16 mouse cellular contexts compared by ENCODE assay signal in genomic region chr13:76064363-76064945, GRCm38 (mm10). TPM values are rescaled to one million over a fixed set of nuclear protein-coding genes. Genes with fewer than 3 reads are reported as not detected.
A peak's percentile ranks its signal among the peaks of the same experiment; 100 is the strongest.
DNase-seq lines count a peak whose midpoint lies in the region; ATAC-seq and TF ChIP-seq lines count a peak whose summit lies in the region.
"Had no signal": no experiment of that assay in that cellular context is flagged by ENCODE, and none has a peak within 500 bp of the region (broad histone marks: within the 10 kb centered on the region; RNA-seq: fewer than 3 reads in every experiment).

No protein-coding gene starts in this region.

- H3K27ac ChIP-seq in hindbrain, embryonic 11.5 days (ENCODE audit: low read depth, low read length), result no peak overlapping the region
- no peak overlapping the region for H3K27ac ChIP-seq in hindbrain, embryonic 16.5 days (ENCODE audit: low read depth, low read length)
- no peak overlapping the region for H3K27ac ChIP-seq in ES-E14 (ENCODE audit: insufficient read depth, low read depth, low read length, poor library complexity, severe bottlenecking)
- H3K27ac ChIP-seq in hindbrain, embryonic 14.5 days, result no peak overlapping the region
- H3K27ac ChIP-seq: heart, embryonic 13.5 days; layer of hippocampus, adult 2 months had no signal

- DNase-seq in hindbrain, embryonic 11.5 days (ENCODE audit: low spot score), result no peak
- DNase-seq in ES-E14 (ENCODE audit: low read depth, low spot score), result no peak
- DNase-seq in hindbrain, embryonic 14.5 days (ENCODE audit: low spot score), result no peak
- DNase-seq in gastrocnemius, postnatal 36 days, result no peak
- no peak for DNase-seq in spleen, postnatal 14 days (ENCODE audit: low spot score in 2 of 2)
- DNase-seq: cerebellum, adult 11 months; gastrocnemius, postnatal 10 days; lung, adult 18-20 months; right cerebral cortex, postnatal 25 days; thymus, postnatal 14 days had no signal

- H3K27me3 ChIP-seq in hindbrain, embryonic 11.5 days (ENCODE audit: control insufficient read depth, insufficient read depth, low read length), result no peaks in the 10 kb centered on the region
- no peaks in the 10 kb centered on the region for H3K27me3 ChIP-seq in hindbrain, embryonic 16.5 days (replicated peaks; ENCODE audit: control insufficient read depth, insufficient read depth, low read length)
- H3K27me3 ChIP-seq in E14TG2a.4 (ENCODE audit: insufficient read depth, low read length), result no peaks in the 10 kb centered on the region
- no peaks in the 10 kb centered on the region for H3K27me3 ChIP-seq in hindbrain, embryonic 14.5 days (ENCODE audit: control insufficient read depth, insufficient read depth, low read length)
- H3K27me3 ChIP-seq: heart, embryonic 13.5 days had no signal

- no peaks in the 10 kb centered on the region for H3K4me1 ChIP-seq in hindbrain, embryonic 11.5 days (replicated peaks; ENCODE audit: control insufficient read depth, insufficient read depth, low read length)
- no peaks in the 10 kb centered on the region for H3K4me1 ChIP-seq in hindbrain, embryonic 16.5 days (ENCODE audit: control insufficient read depth, insufficient read depth, low read depth, low read length)
- peaks cover 11% of the 10 kb centered on the region; the same call in 1 of the 2 replicates for H3K4me1 ChIP-seq in E14TG2a.4 (replicated peaks; ENCODE audit: low read depth, low read length)
- H3K4me1 ChIP-seq in ES-E14 (ENCODE audit: control insufficient read depth in 2 of 2, insufficient read depth in 2 of 2, low read length in 2 of 2, poor library complexity in 1 of 2), result peaks cover 0 to 2% of the 10 kb centered on the region in 2 experiments; a peak in 1 of 4 replicates
- H3K4me1 ChIP-seq in hindbrain, embryonic 14.5 days (replicated peaks; ENCODE audit: control insufficient read depth, insufficient read depth, low read length), result no peaks in the 10 kb centered on the region
- H3K4me1 ChIP-seq: heart, embryonic 13.5 days had no signal

- TF ChIP-seq CTCF in E14TG2a.4 (conservative IDR thresholded peaks at IDR 0.05; ENCODE audit: low read length), result no peak

- in situ Hi-C loops in ES-E14 (cut with MboI; ENCODE audit: low sequenced_read_pairs in 2 of 2, unreplicated experiment in 2 of 2), result no loop called here

- no peak overlapping the region for H3K4me3 ChIP-seq in hindbrain, embryonic 11.5 days (ENCODE audit: low read depth, low read length)
- H3K4me3 ChIP-seq in hindbrain, embryonic 16.5 days (ENCODE audit: low read length), result no peak overlapping the region
- H3K4me3 ChIP-seq in E14TG2a.4 (replicated peaks; ENCODE audit: low read length), result peak overlapping the region; percentile 53
- peak overlapping the region; percentile 26 to 35; a peak in 1 of 4 replicates for H3K4me3 ChIP-seq in ES-E14 (ENCODE audit: insufficient read depth in 1 of 2, low read depth in 1 of 2, low read length in 2 of 2, poor library complexity in 1 of 2, severe bottlenecking in 1 of 2)
- H3K4me3 ChIP-seq in hindbrain, embryonic 14.5 days (replicated peaks; ENCODE audit: low read length), result no peak overlapping the region
- H3K4me3 ChIP-seq: heart, embryonic 13.5 days; layer of hippocampus, adult 2 months had no signal

- intact Hi-C loops in gastrocnemius, postnatal 36 days (cut with DNase I), result no loop called here

- WGBS in hindbrain, embryonic 11.5 days, result 89% methylated on average over 13 of the region's 13 CpGs
- 86% methylated on average over 13 of the region's 13 CpGs for WGBS in hindbrain, embryonic 16.5 days
- WGBS in hindbrain, embryonic 14.5 days, result 83% methylated on average over 13 of the region's 13 CpGs

- no peaks in the 10 kb centered on the region for H3K9me3 ChIP-seq in hindbrain, embryonic 11.5 days (ENCODE audit: control insufficient read depth, low read length)
- no peaks in the 10 kb centered on the region for H3K9me3 ChIP-seq in hindbrain, embryonic 16.5 days (ENCODE audit: control insufficient read depth, low read length)
- H3K9me3 ChIP-seq in E14TG2a.4 (ENCODE audit: low read length) (no peaks in the 10 kb centered on the region), ES-E14 (ENCODE audit: control insufficient read depth, insufficient read depth, low read depth, low read length) (no peaks in the 10 kb centered on the region)
- H3K9me3 ChIP-seq in hindbrain, embryonic 14.5 days (ENCODE audit: control insufficient read depth, low read length), result no peaks in the 10 kb centered on the region
- H3K9me3 ChIP-seq: heart, embryonic 13.5 days had no signal

- no peak overlapping the region for H3K9ac ChIP-seq in hindbrain, embryonic 11.5 days (ENCODE audit: low read depth, low read length)
- no peak overlapping the region for H3K9ac ChIP-seq in hindbrain, embryonic 16.5 days (ENCODE audit: low read depth, low read length)
- H3K9ac ChIP-seq in ES-E14 (ENCODE audit: insufficient read depth, low read depth, low read length, poor library complexity, severe bottlenecking), result no peak overlapping the region
- H3K9ac ChIP-seq in hindbrain, embryonic 14.5 days, result no peak overlapping the region
- H3K9ac ChIP-seq: heart, embryonic 13.5 days had no signal

- no peaks in the 10 kb centered on the region for H3K36me3 ChIP-seq in hindbrain, embryonic 11.5 days (ENCODE audit: control insufficient read depth, insufficient read depth, low read length)
- H3K36me3 ChIP-seq in hindbrain, embryonic 16.5 days (ENCODE audit: control insufficient read depth, insufficient read depth, low read length), result peaks cover 9% of the 10 kb centered on the region
- H3K36me3 ChIP-seq in E14TG2a.4 (ENCODE audit: insufficient read depth, low read length) (no peaks in the 10 kb centered on the region), ES-E14 (ENCODE audit: control insufficient read depth, insufficient read depth, low read length, poor library complexity, severe bottlenecking) (no peaks in the 10 kb centered on the region)
- peaks cover 8% of the 10 kb centered on the region; the same call in 1 of the 2 replicates for H3K36me3 ChIP-seq in hindbrain, embryonic 14.5 days (replicated peaks; ENCODE audit: control insufficient read depth, insufficient read depth)

- ATAC-seq in hindbrain, embryonic 11.5 days (ENCODE audit: low FRiP score), result peak; percentile 63; the same call in 1 of the 2 replicates
- no peak for ATAC-seq in hindbrain, embryonic 16.5 days
- ATAC-seq in hindbrain, embryonic 14.5 days (ENCODE audit: low FRiP score), result peak; percentile 40; the same call in 1 of the 2 replicates
- ATAC-seq: forebrain, embryonic 14.5 days; inflammation-experienced regulatory T-cells, adult 6 months had no signal

- no peak overlapping the region for H3K4me2 ChIP-seq in hindbrain, embryonic 11.5 days (replicated peaks; ENCODE audit: low read depth, low read length)
- no peak overlapping the region for H3K4me2 ChIP-seq in hindbrain, embryonic 16.5 days (ENCODE audit: low read length)
- H3K4me2 ChIP-seq in hindbrain, embryonic 14.5 days (replicated peaks), result no peak overlapping the region
- H3K4me2 ChIP-seq: heart, embryonic 13.5 days had no signal

TF ChIP-seq in ES-E14, 5 proteins besides CTCF, POLR2A, EP300 and RAD21:
- no peak for TF ChIP-seq ZC3H11A (IDR thresholded peaks at IDR 0.05; ENCODE audit: borderline replicate concordance, low read depth, low read length)
- no peak for TF ChIP-seq HCFC1 (IDR thresholded peaks at IDR 0.05; ENCODE audit: borderline replicate concordance, insufficient read depth, low read length)
- TF ChIP-seq MAFK (IDR thresholded peaks at IDR 0.05; ENCODE audit: insufficient read depth, low read depth, low read length), result no peak
- TF ChIP-seq CHD2 (IDR thresholded peaks at IDR 0.05; ENCODE audit: low read depth, low read length), result no peak
- no peak for TF ChIP-seq ZNF384 (IDR thresholded peaks at IDR 0.05; ENCODE audit: low read depth, low read length)

RNA-seq across cellular contexts. Expression of gene Gpr150, which starts 7.7 kb away (rescaled TPM):
- 0.37 and 0.39 TPM in 2 replicates for polyA plus RNA-seq in hindbrain, embryonic 11.5 days (2014; fragmentation: Nextera tagmentation; extraction: Ambion mirVana)
- 4.2 and 5.2 TPM in 2 replicates for polyA plus RNA-seq in hindbrain, embryonic 16.5 days (2015; fragmentation: Nextera tagmentation; extraction: Ambion mirVana)
- total RNA-seq in ES-E14 (2012; rRNA removed), result 0.11 and 0.27 TPM in 2 replicates
- 2.9 and 3.0 TPM in 2 replicates for polyA plus RNA-seq in hindbrain, embryonic 14.5 days (2014; fragmentation: Nextera tagmentation; extraction: Ambion mirVana)
- total RNA-seq in gastrocnemius, postnatal 36 days (2021), result not detected
- total RNA-seq: gastrocnemius, postnatal 10 days had no signal
- polyA plus RNA-seq: heart, embryonic 13.5 days; inflammation-experienced regulatory T-cells, adult 6 months had no signal

RNA-seq across cellular contexts. Expression of gene Arsk, which starts 34.0 kb away (rescaled TPM):
- 5.0 and 5.5 TPM in 2 replicates for polyA plus RNA-seq in hindbrain, embryonic 11.5 days (2014; fragmentation: Nextera tagmentation; extraction: Ambion mirVana)
- polyA plus RNA-seq in hindbrain, embryonic 16.5 days (2015; fragmentation: Nextera tagmentation; extraction: Ambion mirVana), result 4.7 and 5.2 TPM in 2 replicates
- total RNA-seq in ES-E14 (2012; rRNA removed), result 4.5 and 8.3 TPM in 2 replicates
- polyA plus RNA-seq in hindbrain, embryonic 14.5 days (2014; fragmentation: Nextera tagmentation; extraction: Ambion mirVana), result 4.1 and 4.9 TPM in 2 replicates
- total RNA-seq in gastrocnemius, postnatal 36 days (2021), result 1 to 10 TPM; 3.9 to 4.3 TPM

RNA-seq across cellular contexts. Expression of gene Ttc37, which starts 34.1 kb away (rescaled TPM):
- polyA plus RNA-seq in hindbrain, embryonic 11.5 days (2014; fragmentation: Nextera tagmentation; extraction: Ambion mirVana), result 17.4 and 20.1 TPM in 2 replicates
- polyA plus RNA-seq in hindbrain, embryonic 16.5 days (2015; fragmentation: Nextera tagmentation; extraction: Ambion mirVana), result 7.7 and 9.2 TPM in 2 replicates
- total RNA-seq in ES-E14 (2012; rRNA removed), result 38.3 and 38.6 TPM in 2 replicates
- polyA plus RNA-seq in hindbrain, embryonic 14.5 days (2014; fragmentation: Nextera tagmentation; extraction: Ambion mirVana), result 15.7 and 16.1 TPM in 2 replicates
- 10 to 100 TPM; 11.6 to 13.0 TPM for total RNA-seq in gastrocnemius, postnatal 36 days (2021)

RNA-seq across cellular contexts. Expression of gene Rfesd, which starts 45.9 kb away (rescaled TPM):
- polyA plus RNA-seq in hindbrain, embryonic 11.5 days (2014; fragmentation: Nextera tagmentation; extraction: Ambion mirVana), result 18.0 and 19.4 TPM in 2 replicates
- 16.1 and 19.9 TPM in 2 replicates for polyA plus RNA-seq in hindbrain, embryonic 16.5 days (2015; fragmentation: Nextera tagmentation; extraction: Ambion mirVana)
- 6.5 and 8.9 TPM in 2 replicates for total RNA-seq in ES-E14 (2012; rRNA removed)
- polyA plus RNA-seq in hindbrain, embryonic 14.5 days (2014; fragmentation: Nextera tagmentation; extraction: Ambion mirVana), result 18.7 and 21.2 TPM in 2 replicates
- total RNA-seq in gastrocnemius, postnatal 36 days (2021), result 10 to 100 TPM; 17.6 to 19.6 TPM

Comparison
In these comparisons a context has a peak if more than half of its experiments do, and no peak if none do; other contexts are left out.
1. H3K4me3 ChIP-seq: peak in E14TG2a.4 (single experiment) and ES-E14 (2 of 2); none in hindbrain, embryonic 11.5 days (single experiment), hindbrain, embryonic 16.5 days (single experiment) and hindbrain, embryonic 14.5 days (single experiment).